Comparison of ENCODE assay signal across 27 mouse cellular contexts in the genomic region with DNA sequence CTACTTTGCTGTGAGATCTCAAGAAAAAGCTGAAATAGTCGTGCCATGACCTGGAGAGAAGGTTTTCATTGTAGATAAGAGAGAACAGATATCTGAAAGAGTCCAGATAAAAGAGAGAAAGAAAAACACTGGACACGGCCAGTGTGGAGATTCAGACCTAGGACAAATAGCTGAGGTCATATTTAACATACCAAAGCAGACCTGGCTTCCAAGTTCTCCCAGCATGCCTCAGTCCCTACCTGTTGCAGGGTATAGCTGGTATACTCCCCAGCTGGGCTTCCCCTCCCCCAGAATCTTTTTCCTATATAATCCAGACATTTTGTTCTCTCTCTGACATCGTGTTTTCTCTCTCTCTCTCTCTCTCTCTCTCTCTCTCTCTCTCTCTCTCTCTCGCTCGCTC. TPM values are rescaled to one million over a fixed set of nuclear protein-coding genes. Genes with fewer than 3 reads are reported as not detected.
DNase-seq lines count a peak whose midpoint lies in the region; ATAC-seq and TF ChIP-seq lines count a peak whose summit lies in the region.
"Had no signal": no experiment of that assay in that cellular context is flagged by ENCODE, and none has a peak within 500 bp of the region (broad histone marks: within the 10 kb centered on the region; RNA-seq: fewer than 3 reads in every experiment).

No protein-coding gene starts in this region.

- no peaks in the 10 kb centered on the region for H3K36me3 ChIP-seq in heart, embryonic 11.5 days (ENCODE audit: control insufficient read depth, insufficient read depth, low read length)
- no peaks in the 10 kb centered on the region for H3K36me3 ChIP-seq in limb, embryonic 12.5 days
- H3K36me3 ChIP-seq in limb, embryonic 10.5 days: no peaks in the 10 kb centered on the region
- H3K36me3 ChIP-seq in lung, postnatal 0 days (ENCODE audit: insufficient read depth, low read length): no peaks in the 10 kb centered on the region
- H3K36me3 ChIP-seq: embryonic facial prominence, embryonic 12.5 days; kidney, embryonic 15.5 days; liver, embryonic 13.5 days; midbrain, embryonic 12.5 days; neural tube, embryonic 12.5 days had no signal

- peak overlapping the region; percentile 16 for H3K4me2 ChIP-seq in heart, embryonic 11.5 days
- H3K4me2 ChIP-seq in limb, embryonic 12.5 days: peak overlapping the region; percentile 21; the same call in 1 of the 2 replicates
- H3K4me2 ChIP-seq in lung, postnatal 0 days (replicated peaks; ENCODE audit: low read depth, low read length): no peak overlapping the region
- H3K4me2 ChIP-seq: embryonic facial prominence, embryonic 12.5 days; kidney, embryonic 15.5 days; liver, embryonic 13.5 days; midbrain, embryonic 12.5 days; neural tube, embryonic 12.5 days had no signal

- 5% methylated on average over 5 of the region's 5 CpGs for WGBS in heart, embryonic 11.5 days (ENCODE audit: insufficient replicate concordance)
- 11% methylated on average over 5 of the region's 5 CpGs for WGBS in limb, embryonic 12.5 days
- WGBS in limb, embryonic 10.5 days: 15% methylated on average over 5 of the region's 5 CpGs
- 6% methylated on average over 5 of the region's 5 CpGs for WGBS in lung, postnatal 0 days

- H3K27me3 ChIP-seq in heart, embryonic 11.5 days (ENCODE audit: control insufficient read depth, insufficient read depth, low read length): peaks cover 8% of the 10 kb centered on the region; the same call in 1 of the 2 replicates
- H3K27me3 ChIP-seq in limb, embryonic 12.5 days: no peaks in the 10 kb centered on the region; the same call in none of the 2 replicates
- H3K27me3 ChIP-seq in limb, embryonic 10.5 days (ENCODE audit: low read depth, poor library complexity, severe bottlenecking): 0 out of 2 replicates have a peak, but pooled peaks cover 9% of the 10 kb centered on the region
- H3K27me3 ChIP-seq in lung, postnatal 0 days (replicated peaks; ENCODE audit: insufficient read depth, low read length): no peaks in the 10 kb centered on the region
- H3K27me3 ChIP-seq: embryonic facial prominence, embryonic 12.5 days; kidney, embryonic 15.5 days; midbrain, embryonic 12.5 days; neural tube, embryonic 12.5 days had no signal

- no peak overlapping the region for H3K4me3 ChIP-seq in heart, embryonic 11.5 days (ENCODE audit: low read depth, low read length)
- H3K4me3 ChIP-seq in limb, embryonic 12.5 days (replicated peaks): no peak overlapping the region
- no peak overlapping the region for H3K4me3 ChIP-seq in limb, embryonic 10.5 days
- H3K4me3 ChIP-seq in lung, postnatal 0 days (ENCODE audit: low read depth, low read length): no peak overlapping the region
- H3K4me3 ChIP-seq: embryonic facial prominence, embryonic 12.5 days; kidney, embryonic 15.5 days; left cerebral cortex, adult 2 months; liver, embryonic 13.5 days; midbrain, embryonic 12.5 days; myocyte; neural tube, embryonic 12.5 days had no signal

- no peak for DNase-seq in heart, adult 18-20 months
- DNase-seq in limb, embryonic 10.5 days (ENCODE audit: low spot score): no peak
- no peak for DNase-seq in lung, postnatal 0 days (ENCODE audit: low spot score)
- DNase-seq in lung, postnatal 10 days: no peak
- DNase-seq: adrenal gland, postnatal 25 days; cerebellum, adult 11-12 months; cerebellum, adult 9-11 months; embryo, embryonic 11 days; gastrocnemius, postnatal 25 days; kidney, adult 18-20 months; kidney, postnatal 25 days; liver, embryonic 13.5 days; right cerebral cortex, adult 18-20 months; spleen, adult 18-20 months; thymus, adult 2 months; thymus, postnatal 36 days had no signal

- H3K9me3 ChIP-seq in heart, embryonic 11.5 days (replicated peaks; ENCODE audit: control insufficient read depth, low read length): no peaks in the 10 kb centered on the region
- H3K9me3 ChIP-seq in limb, embryonic 12.5 days: no peaks in the 10 kb centered on the region
- H3K9me3 ChIP-seq in limb, embryonic 10.5 days (replicated peaks): no peaks in the 10 kb centered on the region
- H3K9me3 ChIP-seq in lung, postnatal 0 days (ENCODE audit: low read length): no peaks in the 10 kb centered on the region
- H3K9me3 ChIP-seq: embryonic facial prominence, embryonic 12.5 days; kidney, embryonic 15.5 days; liver, embryonic 13.5 days; midbrain, embryonic 12.5 days; neural tube, embryonic 12.5 days had no signal

- no peak for ATAC-seq in heart, embryonic 11.5 days (replicated peaks; ENCODE audit: insufficient number of reproducible peaks, low FRiP score, low TSS enrichment)
- ATAC-seq in limb, embryonic 12.5 days (ENCODE audit: insufficient number of reproducible peaks, insufficient read depth, low FRiP score, low TSS enrichment, low read depth): no peak
- ATAC-seq in lung, postnatal 0 days: peak; percentile 58
- no peak for ATAC-seq in granulocyte monocyte progenitor cell, adult 5-6 weeks (replicated peaks; ENCODE audit: poor library complexity, severe bottlenecking)
- ATAC-seq: forebrain, embryonic 14.5 days; hindbrain, embryonic 16.5 days had no signal

- H3K4me1 ChIP-seq in heart, embryonic 11.5 days (ENCODE audit: control insufficient read depth, insufficient read depth, low read length): peaks cover 7% of the 10 kb centered on the region
- H3K4me1 ChIP-seq in limb, embryonic 12.5 days (replicated peaks): 0 out of 2 replicates have a peak, but pooled peaks cover 8% of the 10 kb centered on the region
- peaks cover 11% of the 10 kb centered on the region for H3K4me1 ChIP-seq in limb, embryonic 10.5 days
- no peaks in the 10 kb centered on the region for H3K4me1 ChIP-seq in lung, postnatal 0 days (ENCODE audit: insufficient read depth, low read depth, low read length)
- H3K4me1 ChIP-seq: liver, embryonic 13.5 days had no signal

- no peak for TF ChIP-seq CTCF in lung, postnatal 0 days (IDR thresholded peaks at IDR 0.05)

- no peak overlapping the region for H3K9ac ChIP-seq in heart, embryonic 11.5 days (ENCODE audit: low read depth, low read length)
- no peak overlapping the region for H3K9ac ChIP-seq in limb, embryonic 12.5 days (replicated peaks)
- H3K9ac ChIP-seq in lung, postnatal 0 days (replicated peaks; ENCODE audit: low read depth): no peak overlapping the region
- H3K9ac ChIP-seq: embryonic facial prominence, embryonic 12.5 days; kidney, embryonic 15.5 days; liver, embryonic 13.5 days; midbrain, embryonic 12.5 days; neural tube, embryonic 12.5 days had no signal

- TF ChIP-seq EP300 in lung, postnatal 0 days (IDR thresholded peaks at IDR 0.05): peak; percentile 37; the same call in 1 of the 2 replicates

- no peak overlapping the region for H3K27ac ChIP-seq in heart, embryonic 11.5 days (ENCODE audit: low read depth, low read length)
- H3K27ac ChIP-seq in limb, embryonic 12.5 days: no peak overlapping the region
- no peak overlapping the region for H3K27ac ChIP-seq in limb, embryonic 10.5 days
- no peak overlapping the region for H3K27ac ChIP-seq in lung, postnatal 0 days (ENCODE audit: low read length)
- H3K27ac ChIP-seq: embryonic facial prominence, embryonic 12.5 days; kidney, embryonic 15.5 days; left cerebral cortex, adult 2 months; liver, embryonic 13.5 days; midbrain, embryonic 12.5 days; neural tube, embryonic 12.5 days had no signal

RNA-seq across cellular contexts. Expression of gene Lrrfip2, which starts 29.4 kb away (rescaled TPM):
- polyA plus RNA-seq in heart, embryonic 11.5 days (2014; fragmentation: Nextera tagmentation; extraction: Ambion mirVana): 51.9 and 55.6 TPM in 2 replicates
- total RNA-seq in heart, adult 18-20 months (2021): 10 to 100 TPM; 87.3 to 89.0 TPM
- 45.0 and 45.9 TPM in 2 replicates for polyA plus RNA-seq in limb, embryonic 12.5 days (2016; fragmentation: Nextera tagmentation; extraction: Ambion mirVana)
- polyA plus RNA-seq in limb, embryonic 10.5 days (2016; fragmentation: Nextera tagmentation; extraction: Ambion mirVana): 38.2 and 39.7 TPM in 2 replicates
- polyA plus RNA-seq in lung, postnatal 0 days (2015; fragmentation: Nextera tagmentation; extraction: Ambion mirVana): 47.7 and 54.2 TPM in 2 replicates
- total RNA-seq in granulocyte monocyte progenitor cell, adult 5-6 weeks (2014; fragmentation: Nextera tagmentation): 34.0 and 37.9 TPM in 2 replicates
- total RNA-seq in granulocyte monocyte progenitor cell, adult 5-6 weeks (2017): 75.1 and 86.0 TPM in 2 replicates

RNA-seq across cellular contexts. Expression of gene Ccrl2, which starts 30.6 kb away (rescaled TPM):
- 5.6 and 5.7 TPM in 2 replicates for polyA plus RNA-seq in heart, embryonic 11.5 days (2014; fragmentation: Nextera tagmentation; extraction: Ambion mirVana)
- 1 to 10 TPM; 6.3 to 9.1 TPM for total RNA-seq in heart, adult 18-20 months (2021)
- 0.49 and 0.92 TPM in 2 replicates for polyA plus RNA-seq in limb, embryonic 12.5 days (2016; fragmentation: Nextera tagmentation; extraction: Ambion mirVana)
- 0.41 and 0.54 TPM in 2 replicates for polyA plus RNA-seq in limb, embryonic 10.5 days (2016; fragmentation: Nextera tagmentation; extraction: Ambion mirVana)
- 43.5 and 49.0 TPM in 2 replicates for polyA plus RNA-seq in lung, postnatal 0 days (2015; fragmentation: Nextera tagmentation; extraction: Ambion mirVana)
- total RNA-seq in granulocyte monocyte progenitor cell, adult 5-6 weeks (2014; fragmentation: Nextera tagmentation): 3.7 TPM in 1 of 2 replicates, not detected in the other
- total RNA-seq in granulocyte monocyte progenitor cell, adult 5-6 weeks (2017): 6.5 and 8.8 TPM in 2 replicates
